Mouse (Mus musculus) lung, adult 2 months (tissue): ENCODE results near the gene Mttp. TPM values are rescaled to one million over a fixed set of nuclear protein-coding genes. Genes with fewer than 3 reads are reported as not detected.

ENCODE experiments used
- DNase-seq: peaks from one replicate; pipeline ENCODE4 v3.0.0; 2022
- H3K4me1 ChIP-seq: fragments of 200-500 bp; 2 replicates; pipeline ENCODE4 v1.6.1; 2011; ENCODE audit warnings: low read length; ENCODE audit not compliant: control insufficient read depth, insufficient read depth
- H3K4me3 ChIP-seq: fragments of 200-500 bp; replicated peaks from 2 replicates; pipeline ENCODE3; 2011; ENCODE audit warnings: low read depth, mild to moderate bottlenecking, control low read depth, low read length; ENCODE audit errors: extremely low read depth
- CTCF ChIP-seq: fragments of 200-500 bp; IDR thresholded peaks from 2 replicates; pipeline ENCODE4 v1.5.1; 2011; ENCODE audit warnings: mild to moderate bottlenecking, low read length, control low read depth; ENCODE audit not compliant: insufficient read depth
- POLR2A ChIP-seq: fragments of 200-500 bp; IDR thresholded peaks from 2 replicates; pipeline ENCODE4 v1.6.1; 2011; ENCODE audit warnings: low read depth, mild to moderate bottlenecking, control low read depth, low read length, borderline replicate concordance; ENCODE audit errors: extremely low read depth
- WGBS: fragments of 180-500 bp; shearing (Covaris S2); methylation state at CpG from one replicate; pipeline ENCODE4 v1.1.7; 2018; 5-methylcytosine and 5-hydroxymethylcytosine counted together
- polyA plus RNA-seq: library from polyadenylated mRNA; depleted of rRNA; stranded (reverse); fragments of >200 nt; gene quantifications from 2 replicates; pipeline ENCODE4 v1.2.3, GENCODE M21; 2012

The Mttp gene
- polyA plus RNA-seq, 1 experiment = 0.91 TPM

DNA sequence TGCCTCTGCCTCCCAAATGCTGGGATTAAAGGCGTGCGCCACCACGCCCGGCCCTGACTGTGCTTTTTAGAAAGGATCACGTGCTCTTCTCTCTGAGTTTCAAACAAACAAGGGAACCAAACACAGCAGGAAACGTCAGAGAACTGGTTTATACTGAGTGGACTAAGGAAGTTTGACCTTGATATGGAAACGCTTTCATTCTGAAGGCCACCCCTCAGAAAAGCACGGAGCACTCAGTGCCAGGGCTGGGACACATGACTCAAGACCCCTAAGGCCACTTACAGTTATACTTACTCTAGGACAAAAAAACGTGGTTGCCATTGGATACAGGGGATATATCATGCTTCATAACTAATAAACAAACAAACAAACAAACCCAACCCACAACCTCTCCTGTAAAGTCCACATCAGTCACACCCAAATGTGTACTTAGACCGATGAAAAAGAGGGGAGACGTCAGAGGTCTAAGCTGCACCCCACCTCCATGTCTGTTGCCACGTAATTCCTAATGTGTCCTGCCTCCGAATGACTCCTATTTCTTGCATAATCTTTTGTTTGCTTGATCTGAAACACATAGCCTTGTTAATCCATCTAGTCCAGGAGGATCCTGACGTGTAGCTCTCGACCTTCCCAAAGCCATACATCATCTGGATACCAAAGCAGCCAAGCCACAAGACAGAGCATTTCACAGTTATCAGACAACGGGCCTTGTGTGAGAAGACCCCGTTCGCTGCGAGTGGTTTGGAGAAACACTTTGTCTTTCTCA is 48.3 kb downstream of the Mttp start:
- Histone ChIP-seq H3K4me3 (no peak overlapping the region), H3K4me1 (no peaks in the 10 kb centered on the region)
- DNase-seq = no peak
- TF ChIP-seq CTCF (no peak), POLR2A (no peak)
- WGBS = 76% methylated on average over 19 of the region's 19 CpGs

DNA sequence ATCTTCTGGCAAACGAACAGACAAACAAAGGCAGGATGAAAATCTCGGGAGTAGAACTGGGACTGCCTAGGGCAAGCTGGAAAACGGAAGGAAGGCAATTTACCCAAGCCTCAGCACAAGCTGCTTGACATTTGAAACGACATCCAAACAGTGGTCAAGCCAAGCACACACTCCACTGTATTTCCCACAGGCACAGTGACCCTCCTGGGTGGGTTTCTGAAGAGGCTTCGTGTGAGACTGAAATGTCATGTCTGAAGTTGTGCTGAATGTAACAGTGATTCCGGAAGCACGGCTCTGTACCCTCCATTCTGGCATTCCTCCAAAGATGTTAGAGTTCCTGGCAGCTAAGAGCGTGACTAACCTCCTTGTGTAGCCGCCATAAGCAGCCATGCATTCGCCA is 49.0 kb downstream of the Mttp start:
- TF ChIP-seq CTCF = no peak
- TF ChIP-seq POLR2A = no peak
- H3K4me1 ChIP-seq = no peaks in the 10 kb centered on the region
- WGBS = 40% methylated on average over 10 of the region's 10 CpGs
- DNase-seq = no peak
- no peak overlapping the region for H3K4me3 ChIP-seq

DNA sequence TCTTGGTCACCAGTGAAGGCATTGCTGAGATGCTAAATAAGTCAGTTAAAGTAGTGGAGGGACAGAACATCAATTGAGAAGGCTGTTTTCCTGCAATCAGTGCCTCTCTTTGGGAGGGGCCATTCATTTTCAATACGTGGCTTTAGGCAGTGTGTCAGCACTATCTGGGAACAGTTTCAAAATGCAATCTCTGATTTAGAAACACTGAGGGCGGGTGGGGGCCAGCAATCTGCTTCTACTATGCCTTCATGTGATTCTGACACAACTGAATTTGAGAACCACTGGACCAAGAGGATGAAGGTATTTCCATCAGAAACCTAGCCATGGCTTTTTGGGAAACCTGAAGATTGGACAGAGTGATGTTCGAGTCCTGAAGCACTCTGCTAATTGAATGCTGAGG is 49.5 kb downstream of the Mttp start:
- TF ChIP-seq POLR2A (no peak), CTCF (no peak)
- DNase-seq = no peak
- H3K4me1 ChIP-seq = no peaks in the 10 kb centered on the region
- WGBS = 51% methylated on average over 3 of the region's 3 CpGs
- H3K4me3 ChIP-seq = no peak overlapping the region

DNA sequence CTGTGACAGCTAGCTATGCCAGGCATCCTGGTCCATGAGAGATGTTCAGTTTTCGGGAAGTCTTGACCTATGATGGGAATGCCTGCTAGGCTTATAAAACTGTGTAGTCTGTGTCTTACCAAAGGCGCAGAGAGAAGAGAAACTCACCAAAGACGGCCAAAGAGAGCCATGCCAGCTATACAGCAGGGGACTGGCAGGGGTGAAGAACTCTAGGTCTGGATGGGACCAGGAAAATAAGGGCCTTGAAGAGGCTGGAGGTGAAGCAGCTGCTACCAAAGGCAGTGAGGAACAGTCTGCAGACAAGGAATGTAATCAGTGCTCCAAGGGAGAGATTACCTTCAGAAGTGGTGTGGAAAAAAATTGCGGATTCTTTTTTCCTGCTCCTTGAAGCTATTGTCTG is 60.9 kb downstream of the Mttp start:
- TF ChIP-seq CTCF (no peak), POLR2A (no peak)
- WGBS = 83% methylated on average over 4 of the region's 4 CpGs
- H3K4me1 ChIP-seq = no peaks in the 10 kb centered on the region
- no peak for DNase-seq
- H3K4me3 ChIP-seq = no peak overlapping the region

DNA sequence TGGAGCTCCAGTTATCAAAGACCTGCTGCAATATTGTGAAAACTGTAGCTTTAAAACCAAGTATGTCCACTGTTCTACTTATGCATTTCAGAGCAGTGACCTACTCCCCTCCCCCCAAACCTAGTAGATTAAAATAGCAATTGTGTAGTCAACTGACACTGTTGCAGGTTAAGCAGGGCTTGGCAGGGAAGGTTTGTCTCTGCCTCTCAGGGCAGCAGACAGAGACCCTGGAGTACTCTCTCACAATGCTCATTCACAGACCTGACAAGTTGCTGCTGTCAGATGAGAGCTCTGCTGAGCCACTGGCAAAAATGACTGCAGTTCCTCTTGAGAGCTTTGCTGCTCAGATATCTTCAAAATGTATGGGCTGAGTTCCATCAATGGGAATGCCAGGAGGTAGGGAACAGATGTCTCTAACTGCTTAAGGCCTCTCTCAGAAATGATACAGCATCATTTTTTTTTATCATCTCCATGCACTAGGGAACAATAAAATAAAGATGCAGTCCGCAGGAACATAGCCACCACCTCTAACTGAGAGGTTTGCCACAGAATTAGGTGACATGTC is 61.6 kb downstream of the Mttp start:
- H3K4me1 ChIP-seq = no peaks in the 10 kb centered on the region
- no peak for DNase-seq
- no peak for TF ChIP-seq CTCF
- no peak for TF ChIP-seq POLR2A
- WGBS = 91% methylated on average over 1 of the region's 1 CpGs
- H3K4me3 ChIP-seq = no peak overlapping the region

DNA sequence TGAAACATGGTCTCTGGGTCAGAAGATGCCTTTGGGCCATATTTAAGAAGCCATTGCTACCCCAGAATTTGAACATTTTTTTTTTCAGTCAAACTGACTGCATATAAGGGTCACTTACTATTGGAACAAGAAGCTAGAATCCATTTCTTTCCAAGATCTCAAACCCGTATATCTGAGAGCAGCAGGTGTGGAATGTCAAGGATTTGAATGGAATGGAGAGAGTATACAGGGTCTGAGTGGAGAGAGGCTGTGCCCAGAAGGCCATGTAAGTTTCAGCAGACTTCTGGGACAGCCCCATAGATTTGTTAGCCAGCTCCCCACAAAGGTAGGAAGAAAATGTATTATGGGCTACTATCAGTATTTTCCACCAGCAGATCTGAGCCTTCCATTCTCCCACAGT is 66.1 kb downstream of the Mttp start:
- TF ChIP-seq POLR2A (no peak), CTCF (no peak)
- WGBS = 64% methylated on average over 1 of the region's 1 CpGs

DNA sequence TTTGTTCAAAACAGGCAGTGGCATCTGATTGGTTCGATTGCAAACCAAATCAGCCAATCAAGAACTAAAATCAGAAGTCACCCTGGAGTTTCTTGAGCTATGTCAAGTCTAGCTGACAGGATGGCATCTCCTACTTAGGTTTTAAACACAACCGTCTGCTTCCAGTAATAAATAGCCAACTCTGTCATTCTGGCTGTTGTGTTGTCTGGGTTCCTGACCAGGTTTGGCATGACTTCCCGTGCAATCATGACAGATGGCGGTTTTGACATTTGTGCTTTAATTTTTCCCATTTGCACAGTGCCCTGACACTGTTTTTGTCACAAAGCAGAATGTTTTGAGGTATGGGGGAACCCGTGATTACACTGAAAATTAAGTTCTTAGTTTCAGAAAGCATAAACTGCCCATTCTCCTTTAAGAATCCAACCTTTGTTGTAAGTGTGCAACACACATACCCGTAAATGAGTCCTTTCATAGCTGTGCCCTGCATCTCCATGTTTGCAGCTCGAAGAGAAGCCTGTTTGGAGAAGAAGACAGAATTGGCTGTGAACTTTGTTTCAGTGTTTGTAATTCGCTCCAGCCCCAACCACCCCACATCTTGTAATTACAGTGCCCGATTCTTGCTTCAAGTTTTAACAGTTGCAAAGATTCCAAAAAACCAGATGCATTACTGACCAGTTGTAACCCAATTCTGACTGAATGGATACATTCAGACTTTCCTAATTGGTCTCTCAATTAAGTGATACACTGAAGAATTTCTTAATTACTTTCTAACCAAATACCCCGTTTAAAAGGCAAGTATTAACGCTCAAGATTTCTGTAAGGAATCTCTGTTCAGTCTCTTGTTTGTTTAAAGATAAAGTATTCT is 67.1 kb downstream of the Mttp start:
- TF ChIP-seq POLR2A (no peak), CTCF (no peak)
- no peaks in the 10 kb centered on the region for H3K4me1 ChIP-seq
- no peak overlapping the region for H3K4me3 ChIP-seq
- WGBS = 65% methylated on average over 11 of the region's 11 CpGs
- DNase-seq = no peak

More for the DNA sequence above, 66.1 kb downstream of the Mttp start:
- no peaks in the 10 kb centered on the region for H3K4me1 ChIP-seq
- no peak overlapping the region for H3K4me3 ChIP-seq
- no peak for DNase-seq

DNA sequence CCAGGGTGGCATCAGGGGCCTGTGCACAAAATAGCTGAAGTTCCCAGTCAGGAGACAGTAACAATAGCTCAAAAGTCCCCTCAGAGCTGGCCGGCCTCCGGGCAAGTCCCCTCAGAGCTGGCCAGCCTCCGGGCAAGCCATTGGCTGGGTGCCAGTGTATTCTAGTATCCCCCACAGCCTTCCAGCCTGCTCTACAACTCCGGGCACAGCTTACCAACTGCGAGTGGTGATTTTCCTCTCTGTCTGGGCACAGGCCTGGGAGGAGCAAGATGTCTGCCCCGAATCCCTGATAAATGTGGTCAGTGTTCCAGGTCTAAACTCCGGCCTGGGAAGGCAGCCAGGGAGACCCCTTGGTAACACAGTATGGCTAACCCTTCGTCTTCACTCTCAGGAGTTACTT is 69.6 kb downstream of the Mttp start:
- 37% methylated on average over 8 of the region's 8 CpGs for WGBS
- Histone ChIP-seq H3K4me3 (no peak overlapping the region), H3K4me1 (no peaks in the 10 kb centered on the region)
- TF ChIP-seq POLR2A (no peak), CTCF (no peak)
- no peak for DNase-seq

DNA sequence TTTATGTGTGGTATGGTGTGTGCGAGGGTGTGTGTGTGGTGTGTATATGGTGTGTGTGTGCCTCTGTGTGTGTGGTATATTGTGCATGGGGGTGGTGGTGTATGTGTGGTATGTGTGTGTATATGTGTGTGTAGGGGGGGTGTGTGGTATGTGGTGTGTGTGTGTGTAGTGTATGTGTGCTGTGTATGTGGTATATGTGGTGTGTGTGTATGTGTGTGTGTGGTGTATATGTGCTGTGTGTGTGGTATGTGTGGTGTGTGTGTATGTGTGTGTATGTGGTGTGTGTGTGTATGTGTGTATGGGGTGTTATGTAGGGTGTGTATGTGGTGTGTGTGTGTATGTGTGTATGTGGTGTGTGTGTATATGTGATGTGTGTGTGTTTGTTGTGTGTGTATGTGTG is 70.6 kb downstream of the Mttp start:
- DNase-seq = no peak
- TF ChIP-seq CTCF = no peak
- no peak for TF ChIP-seq POLR2A
- no peaks in the 10 kb centered on the region for H3K4me1 ChIP-seq
- H3K4me3 ChIP-seq = no peak overlapping the region
- WGBS = 94% methylated on average over 1 of the region's 1 CpGs

DNA sequence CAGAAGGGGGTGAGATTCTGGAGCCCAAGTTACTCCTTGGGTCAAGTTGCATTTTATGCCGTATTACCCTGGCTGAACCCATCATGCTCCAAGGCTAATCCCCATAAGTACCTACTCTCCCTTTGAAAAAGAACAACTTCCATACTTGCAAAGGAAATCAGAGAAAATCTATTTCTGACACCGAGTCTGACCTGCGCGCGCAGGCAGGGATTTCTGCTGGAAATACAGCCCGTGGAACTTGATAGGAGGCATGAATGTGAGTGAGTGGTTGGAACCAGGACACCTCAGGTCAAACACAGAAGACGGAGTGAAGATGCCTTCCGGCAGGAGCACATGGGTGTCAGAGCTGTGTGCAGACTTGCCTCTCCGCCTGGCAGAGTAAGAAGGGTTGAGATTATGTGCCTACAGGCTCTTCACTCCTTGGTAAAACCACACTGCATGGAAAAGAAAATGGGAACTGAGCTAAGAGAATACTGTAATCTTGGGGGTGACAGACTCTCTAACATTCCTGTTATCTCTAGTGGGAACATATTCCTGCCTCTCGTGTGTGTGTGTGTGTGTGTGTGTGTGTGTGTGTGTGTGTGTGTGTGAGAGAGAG is 73.2 kb downstream of the Mttp start:
- H3K4me1 ChIP-seq = no peaks in the 10 kb centered on the region
- DNase-seq = no peak
- TF ChIP-seq POLR2A (no peak), CTCF (no peak)
- H3K4me3 ChIP-seq = no peak overlapping the region
- WGBS = 77% methylated on average over 10 of the region's 10 CpGs
